Mouse (Mus musculus) heart, embryonic 13.5 days (tissue): Measurements from ENCODE around the gene Utrn. TPM values are rescaled to one million over a fixed set of nuclear protein-coding genes. Genes with fewer than 3 reads are reported as not detected.

Experiments used
- polyA plus RNA-seq: library from polyadenylated mRNA; unstranded; fragments of >200 nt; fragmentation: Nextera tagmentation; extraction: Ambion mirVana; gene quantifications from 2 replicates; pipeline ENCODE4 v1.2.1, GENCODE M21; 2015

Gene Utrn
- polyA plus RNA-seq, 1 experiment from 2014 or later: 55.8 TPM

Other genes starting within 250 kb of the Utrn start
- gene Stx11, start 94.9 kb upstream of the Utrn start, polyA plus RNA-seq: 2.9 and 5.0 TPM in 2 replicates
- 28.9 and 32.3 TPM in 2 replicates for gene Sf3b5, start 136.0 kb upstream of the Utrn start, polyA plus RNA-seq
- 202 and 217 TPM in 2 replicates for gene Plagl1, start 191.1 kb upstream of the Utrn start, polyA plus RNA-seq